Mouse (Mus musculus) heart, postnatal 25 days (tissue): Measurements from ENCODE around the gene Zbtb8os. TPM values are rescaled to one million over a fixed set of nuclear protein-coding genes. Genes with fewer than 3 reads are reported as not detected.

Experiments used
- DNase-seq: peaks from one replicate; pipeline ENCODE4 v3.0.0; 2022; ENCODE audit warnings: low spot score
- intact Hi-C: fragments of 180-260 bp; cut with DNase I; formaldehyde crosslinking; loops from one replicate; pipeline ENCODE4 v1.15.1; 2025
- total RNA-seq, 2 experiments: library from RNA; stranded (reverse); gene quantifications; 2 replicates each; pipeline ENCODE4 v1.2.3; 2021

Zbtb8os gene
- total RNA-seq, 2 experiments from 2014 or later, result 18.6 to 22.7 TPM

DNA sequence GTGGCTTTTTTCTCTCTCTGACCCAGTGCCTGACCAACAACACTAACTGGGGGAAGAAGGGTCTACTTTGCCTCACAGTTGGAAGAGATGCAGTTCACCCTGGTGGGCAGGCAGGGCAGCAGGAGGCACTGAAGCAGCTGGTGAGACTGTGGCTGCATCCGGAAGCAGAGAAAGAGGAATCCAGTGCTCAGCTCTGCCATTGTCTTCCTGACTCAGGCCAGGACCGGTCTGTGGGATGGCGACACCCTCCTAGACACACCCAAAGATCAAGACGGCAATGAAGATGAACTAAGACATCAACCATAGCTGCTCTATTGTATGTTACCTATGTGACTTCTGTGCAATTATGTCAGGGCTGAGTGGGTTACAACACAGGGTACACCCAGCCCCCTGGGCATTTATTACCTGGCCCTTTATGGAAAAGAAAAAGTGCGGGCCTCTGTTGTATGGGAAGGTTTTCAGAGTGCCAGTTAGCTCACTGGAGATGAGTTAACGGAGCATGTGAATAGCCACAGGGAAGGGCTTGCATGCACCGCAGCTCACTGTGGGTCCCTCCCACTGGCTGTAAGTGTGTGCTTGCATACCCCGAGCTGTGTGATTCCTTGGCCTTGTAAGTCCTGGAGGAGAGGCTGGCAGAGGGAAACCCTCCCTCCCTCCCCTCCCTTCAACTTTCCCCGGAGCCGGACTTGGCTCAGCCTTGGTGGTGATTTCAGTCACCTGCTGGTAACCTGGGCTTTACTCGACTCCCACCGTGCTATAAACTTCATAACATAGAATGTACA is 58.8 kb downstream of the Zbtb8os start:
- intact Hi-C loops, result no loop called here
- DNase-seq, result no peak

DNA sequence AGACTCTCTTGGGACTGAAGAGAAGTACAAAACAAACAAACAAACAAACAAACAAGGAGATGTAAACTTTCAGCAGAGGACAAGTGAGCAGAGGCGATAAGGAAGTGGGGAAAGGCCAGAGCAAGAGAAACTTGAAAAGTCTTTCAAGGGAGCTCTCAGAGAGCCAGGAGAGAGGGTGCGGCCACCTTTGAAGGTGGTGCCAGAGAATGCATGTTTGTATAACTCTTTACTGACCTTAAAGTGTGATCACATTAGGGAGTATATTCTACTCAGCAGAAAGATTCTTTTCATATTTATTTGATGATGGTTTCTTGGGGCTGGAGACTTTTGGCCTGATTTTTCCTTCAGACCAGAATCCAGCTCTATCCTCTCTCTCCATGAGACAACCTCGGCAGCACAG is 61.5 kb downstream of the Zbtb8os start:
- DNase-seq, result no peak
- intact Hi-C loops, result no loop called here

DNA sequence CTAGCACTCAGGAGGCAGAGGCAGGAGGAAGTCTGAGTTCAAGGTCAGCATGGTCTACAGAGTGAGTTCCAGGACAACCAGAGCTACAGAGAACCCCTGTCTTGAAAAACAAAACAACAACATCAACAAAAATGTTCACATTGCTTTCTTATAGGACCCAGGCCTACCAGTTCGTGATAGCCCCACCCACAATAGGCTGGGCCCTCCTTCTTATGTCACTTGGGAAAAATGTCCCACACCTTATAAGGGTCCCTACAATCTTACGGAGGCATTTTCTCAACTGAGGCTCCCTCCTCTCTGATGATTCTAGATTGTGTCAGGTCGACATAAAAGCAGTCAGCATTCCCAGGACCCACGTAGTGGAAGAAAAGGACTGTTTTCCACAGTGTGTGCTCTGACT is 64.3 kb downstream of the Zbtb8os start:
- DNase-seq, result no peak
- intact Hi-C loops, result no loop called here

Other genes with a start within 250 kb of the Zbtb8os start
- gene Tmem54, start 230.1 kb upstream of the Zbtb8os start, total RNA-seq, result not detected
- gene Hpca, start 213.7 kb upstream of the Zbtb8os start, total RNA-seq, result not detected
- 100 to 1,000 TPM; 325 TPM for gene Fndc5, start 198.7 kb upstream of the Zbtb8os start, total RNA-seq
- gene S100pbp, start 146.0 kb upstream of the Zbtb8os start, total RNA-seq, result 10 to 100 TPM; 12.9 to 14.1 TPM
- 10 to 100 TPM; 26.9 to 30.0 TPM for gene Yars, start 145.9 kb upstream of the Zbtb8os start, total RNA-seq
- 1 to 10 TPM; 3.3 to 6.1 TPM for gene C77080, start 74.3 kb upstream of the Zbtb8os start, total RNA-seq
- 10 to 100 TPM; 15.5 to 16.3 TPM for gene Sync, start 48.1 kb upstream of the Zbtb8os start, total RNA-seq
- gene Rbbp4, start 325 bp upstream of the Zbtb8os start, total RNA-seq, result 10 to 100 TPM; 77.5 to 84.0 TPM
- gene Zbtb8a, start 42.4 kb downstream of the Zbtb8os start, total RNA-seq, result 1 to 10 TPM; 3.5 to 3.7 TPM
- gene Zbtb8b, start 105.2 kb downstream of the Zbtb8os start, total RNA-seq, result under 1 TPM in 1 of 2 experiments, not detected in 1; 0.08 TPM
- 10 to 100 TPM; 40.6 to 45.6 TPM for gene Bsdc1, start 125.9 kb downstream of the Zbtb8os start, total RNA-seq
- not detected for gene Tssk3, start 155.3 kb downstream of the Zbtb8os start, total RNA-seq
- not detected for gene Fam229a, start 155.5 kb downstream of the Zbtb8os start, total RNA-seq
- 1 to 10 TPM; 6.8 to 7.8 TPM for gene Marcksl1, start 177.9 kb downstream of the Zbtb8os start, total RNA-seq
- 10 to 100 TPM; 15.9 to 18.6 TPM for gene Hdac1, start 207.0 kb downstream of the Zbtb8os start, total RNA-seq
- gene Lck, start 237.9 kb downstream of the Zbtb8os start, total RNA-seq, result 1 to 10 TPM in 1 of 2 experiments, under 1 TPM in 1; 0.47 to 1.2 TPM
- gene Fam167b, start 242.9 kb downstream of the Zbtb8os start, total RNA-seq, result 1 to 10 TPM in 1 of 2 experiments, under 1 TPM in 1; 0.70 to 1.0 TPM